Mouse (Mus musculus) heart, postnatal 0 days (tissue): ENCODE measurements around the gene Fndc5.

ENCODE experiments used
- CTCF ChIP-seq: IDR thresholded peaks from 2 replicates; pipeline ENCODE4 v1.5.1; 2016; ENCODE audit warnings: antibody characterized with exemption, control low read depth, low read depth
- EP300 ChIP-seq: IDR thresholded peaks from 2 replicates; pipeline ENCODE4 v1.6.1; 2016; ENCODE audit warnings: antibody characterized with exemption, low read depth

DNA sequence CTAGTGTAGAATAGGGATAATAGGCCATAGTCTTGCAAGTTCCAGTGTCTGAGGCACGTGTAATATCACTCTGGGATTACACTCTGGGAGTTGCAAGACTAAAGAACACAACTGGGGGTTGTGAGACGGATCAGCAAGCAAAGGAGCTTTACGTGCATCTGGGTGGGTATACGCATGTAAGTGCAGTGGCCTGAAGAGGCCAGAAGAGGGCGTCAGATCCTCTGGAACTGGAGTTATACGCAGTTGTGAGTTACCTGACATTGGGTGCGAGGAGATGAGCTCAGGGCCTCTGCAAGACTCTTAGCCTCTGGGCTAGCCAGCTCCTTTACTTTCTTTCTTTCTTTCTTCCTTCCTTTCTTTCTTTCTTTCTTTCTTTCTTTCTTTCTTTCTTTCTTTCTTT, 39.8 kb upstream of the Fndc5 start:
- TF ChIP-seq CTCF (no peak), EP300 (no peak)
